Mouse (Mus musculus) neural tube, embryonic 13.5 days (tissue): ENCODE results near the gene Rbsn. TPM values are rescaled to one million over a fixed set of nuclear protein-coding genes. Genes with fewer than 3 reads are reported as not detected.
A peak's percentile ranks its signal among the peaks of the same experiment; 100 is the strongest.

Experiments
- ATAC-seq: fragments of 200-750 bp; cut with Nextera tagmentation; 2 replicates; pipeline ENCODE4 v1.8.0; 2017; ENCODE audit warnings: low read depth, mild to moderate bottlenecking, moderate TSS enrichment, moderate library complexity
- H3K27ac ChIP-seq: fragments of 300-500 bp; sonication (generic); replicated peaks from 2 replicates; pipeline ENCODE4 v1.5.1; 2015; ENCODE audit warnings: moderate library complexity, mild to moderate bottlenecking, inconsistent platforms
- H3K27me3 ChIP-seq: fragments of 300-500 bp; sonication (generic); 2 replicates; pipeline ENCODE4 v1.6.1; 2015; ENCODE audit warnings: mild to moderate bottlenecking, inconsistent platforms
- H3K36me3 ChIP-seq: fragments of 300-500 bp; sonication (generic); 2 replicates; pipeline ENCODE4 v1.6.1; 2015; ENCODE audit warnings: mild to moderate bottlenecking, inconsistent platforms
- H3K4me1 ChIP-seq: fragments of 300-500 bp; sonication (generic); replicated peaks from 2 replicates; pipeline ENCODE4 v1.6.1; 2015; ENCODE audit warnings: inconsistent platforms
- H3K4me2 ChIP-seq: fragments of 300-500 bp; sonication (generic); 2 replicates; pipeline ENCODE4 v1.6.1; 2015; ENCODE audit warnings: inconsistent platforms, mild to moderate bottlenecking, moderate library complexity
- H3K4me3 ChIP-seq: fragments of 300-500 bp; sonication (generic); 2 replicates; pipeline ENCODE4 v1.5.1; 2015; ENCODE audit warnings: mild to moderate bottlenecking, inconsistent platforms
- H3K9ac ChIP-seq: fragments of 300-500 bp; sonication (generic); 2 replicates; pipeline ENCODE4 v1.6.1; 2015; ENCODE audit warnings: moderate library complexity, mild to moderate bottlenecking, inconsistent platforms
- H3K9me3 ChIP-seq: fragments of 300-500 bp; sonication (generic); 2 replicates; pipeline ENCODE4 v1.6.1; 2016; ENCODE audit warnings: inconsistent platforms
- WGBS: fragments of 180-500 bp; shearing (Covaris S2); methylation state at CpG from one replicate; pipeline ENCODE4 v1.1.7; 2015; 5-methylcytosine and 5-hydroxymethylcytosine counted together
- polyA plus RNA-seq: library from polyadenylated mRNA; unstranded; fragments of >200 nt; fragmentation: Nextera tagmentation; extraction: Ambion mirVana; gene quantifications from 2 replicates; pipeline ENCODE4 v1.2.1, GENCODE M21; 2015

The Rbsn gene
- polyA plus RNA-seq, result 29.1 and 39.0 TPM in 2 replicates

- no peaks in the 10 kb centered on the region for H3K9me3 ChIP-seq
Observed at GRCm38 (mm10) chr6:92214773-92215449, at the start of gene Rbsn. Gene Rbsn (minus strand): TSS chr6:92214925.

GRCm38 (mm10) chr6:92261162-92261843, 46.6 kb upstream of the Rbsn start:
- no peak overlapping the region for H3K27ac ChIP-seq
- no peaks in the 10 kb centered on the region for H3K4me1 ChIP-seq
- no peak for ATAC-seq
- H3K9me3 ChIP-seq, result no peaks in the 10 kb centered on the region
- H3K36me3 ChIP-seq, result no peaks in the 10 kb centered on the region
- H3K4me2 ChIP-seq, result no peak overlapping the region
- H3K27me3 ChIP-seq, result no peaks in the 10 kb centered on the region
- H3K4me3 ChIP-seq, result no peak overlapping the region
- WGBS, result 83% methylated on average over 4 of the region's 4 CpGs
- H3K9ac ChIP-seq, result no peak overlapping the region

More at GRCm38 (mm10) chr6:92214773-92215449, at the start of gene Rbsn:
- peaks cover 14% of the 10 kb centered on the region for H3K36me3 ChIP-seq
- peaks cover 25% of the 10 kb centered on the region for H3K4me1 ChIP-seq
- peak within 1 kb of the TSS; percentile 90 for H3K4me3 ChIP-seq
- no peaks in the 10 kb centered on the region for H3K27me3 ChIP-seq
- peak within 1 kb of the TSS; percentile 98 for H3K4me2 ChIP-seq
- peak; percentile 95 for ATAC-seq
- peak within 1 kb of the TSS; percentile 93 for H3K27ac ChIP-seq
- WGBS, result 10% methylated on average over 35 of the region's 35 CpGs
- H3K9ac ChIP-seq, result peak within 1 kb of the TSS; percentile 89

- Histone ChIP-seq H3K9ac (no peak overlapping the region), H3K27ac (no peak overlapping the region), H3K36me3 (no peaks in the 10 kb centered on the region), H3K4me2 (no peak overlapping the region), H3K4me3 (no peak overlapping the region), H3K9me3 (peaks cover 3% of the 10 kb centered on the region; the same call in 1 of the 2 replicates), H3K27me3 (no peaks in the 10 kb centered on the region), H3K4me1 (no peaks in the 10 kb centered on the region)
- no peak for ATAC-seq
Observed at GRCm38 (mm10) chr6:92255346-92255745, 40.6 kb upstream of the Rbsn start.

DNA sequence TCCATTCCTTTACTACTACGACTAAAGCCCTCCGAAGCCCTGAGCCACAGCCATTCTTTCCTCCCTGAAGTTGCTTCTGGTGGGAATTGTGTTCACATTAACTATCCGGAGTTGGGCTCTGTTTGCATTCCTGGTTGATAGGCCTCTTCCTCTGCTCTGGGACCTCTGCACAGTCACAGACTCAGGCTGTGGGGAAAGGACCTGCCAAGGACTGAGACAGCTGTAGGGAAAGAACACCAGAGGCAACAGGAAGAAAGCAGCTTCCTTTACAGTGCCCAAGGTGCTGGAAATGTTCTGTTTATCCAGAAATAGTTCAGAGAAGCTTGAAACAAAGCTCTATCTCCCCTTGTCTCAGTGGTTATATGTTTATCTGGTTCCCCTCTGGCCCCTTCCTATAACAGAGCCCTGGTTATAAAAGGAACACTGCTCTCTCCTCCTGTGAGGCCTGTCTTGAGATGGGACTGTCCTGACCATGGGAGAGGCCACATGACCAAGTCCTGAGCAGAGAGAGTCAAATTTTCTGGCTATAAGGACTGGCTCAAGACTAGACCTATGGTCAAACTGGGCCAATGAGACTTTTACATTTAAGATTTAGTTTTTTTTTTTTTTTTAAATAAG, 38.6 kb upstream of the Rbsn start:
- Histone ChIP-seq H3K4me3 (no peak overlapping the region), H3K36me3 (no peaks in the 10 kb centered on the region), H3K4me1 (no peaks in the 10 kb centered on the region), H3K9me3 (peaks cover 3% of the 10 kb centered on the region; the same call in 1 of the 2 replicates), H3K27me3 (no peaks in the 10 kb centered on the region), H3K4me2 (no peak overlapping the region), H3K27ac (no peak overlapping the region), H3K9ac (no peak overlapping the region)
- no peak for ATAC-seq
- 76% methylated on average over 3 of the region's 3 CpGs for WGBS

DNA sequence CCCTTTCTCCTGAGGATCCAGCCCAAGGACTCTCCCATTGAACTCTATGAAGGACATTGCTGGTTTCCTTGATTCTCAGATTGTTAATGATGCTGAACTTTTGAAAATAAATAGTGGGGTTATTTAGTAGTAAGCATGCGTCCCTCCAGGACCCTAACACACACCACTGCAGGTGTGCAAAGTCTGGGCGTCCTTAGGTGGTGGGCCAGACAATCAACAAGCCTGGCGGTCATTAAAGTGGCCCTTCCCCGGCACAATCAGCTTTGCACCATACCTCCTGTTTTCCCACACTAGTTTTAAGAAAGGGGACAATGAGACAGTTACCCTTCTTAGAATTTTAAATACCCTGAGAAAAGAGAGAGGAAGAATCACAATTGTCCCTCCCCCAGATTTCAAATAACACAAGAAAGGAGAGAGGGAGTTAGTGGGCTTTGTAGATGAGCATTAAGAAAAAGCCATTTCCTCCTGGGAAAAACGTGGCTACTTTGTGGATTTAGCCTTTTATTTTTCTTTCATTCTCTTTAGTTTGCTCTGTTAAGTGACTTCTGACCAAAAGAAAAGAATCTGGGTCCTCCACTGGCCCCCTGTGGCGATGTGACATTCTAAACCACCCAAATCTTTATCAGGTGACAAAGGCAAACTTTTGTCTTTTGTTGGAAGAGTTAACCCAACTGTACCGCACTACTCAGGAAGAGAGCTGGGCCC, 32.6 kb upstream of the Rbsn start:
- no peak overlapping the region for H3K4me3 ChIP-seq
- no peak for ATAC-seq

GRCm38 (mm10) chr6:92246335-92246734, 31.6 kb upstream of the Rbsn start:
- ATAC-seq, result no peak

More for the DNA sequence above, 32.6 kb upstream of the Rbsn start:
- H3K9ac ChIP-seq, result no peak overlapping the region
- H3K27me3 ChIP-seq, result peaks cover 36% of the 10 kb centered on the region
- no peaks in the 10 kb centered on the region for H3K9me3 ChIP-seq
- no peak overlapping the region for H3K4me2 ChIP-seq
- H3K4me1 ChIP-seq, result peaks cover 8% of the 10 kb centered on the region; the same call in 1 of the 2 replicates
- 15% methylated on average over 7 of the region's 7 CpGs for WGBS
- no peaks in the 10 kb centered on the region for H3K36me3 ChIP-seq
- no peak overlapping the region for H3K27ac ChIP-seq

GRCm38 (mm10) chr6:92244591-92244990, 29.9 kb upstream of the Rbsn start, which contains the start of gene Trh:
Gene Trh (minus strand): TSS chr6:92244650.
- H3K4me2 ChIP-seq, result peak within 1 kb of the TSS; percentile 62
- no peak within 1 kb of the TSS for H3K27ac ChIP-seq
- H3K4me3 ChIP-seq, result peak within 1 kb of the TSS; percentile 38
- H3K9me3 ChIP-seq, result no peaks in the 10 kb centered on the region
- peak within 1 kb of the TSS; percentile 67 for H3K9ac ChIP-seq
- H3K36me3 ChIP-seq, result no peaks in the 10 kb centered on the region
- H3K27me3 ChIP-seq, result peaks cover 39% of the 10 kb centered on the region
- 1% methylated on average over 31 of the region's 31 CpGs for WGBS
- no peak for ATAC-seq
- H3K4me1 ChIP-seq, result peaks cover 8% of the 10 kb centered on the region; the same call in 1 of the 2 replicates

More at GRCm38 (mm10) chr6:92246335-92246734, 31.6 kb upstream of the Rbsn start:
- Histone ChIP-seq H3K4me1 (peaks cover 8% of the 10 kb centered on the region; the same call in 1 of the 2 replicates), H3K36me3 (no peaks in the 10 kb centered on the region), H3K27ac (no peak overlapping the region), H3K9ac (no peak overlapping the region), H3K4me2 (no peak overlapping the region), H3K27me3 (peaks cover 39% of the 10 kb centered on the region), H3K4me3 (no peak overlapping the region), H3K9me3 (no peaks in the 10 kb centered on the region)
- WGBS, result 10% methylated on average over 3 of the region's 3 CpGs

- no peak overlapping the region for H3K4me3 ChIP-seq
- H3K27ac ChIP-seq, result no peak overlapping the region
- ATAC-seq, result peak; percentile 91
- peaks cover 8% of the 10 kb centered on the region; the same call in 1 of the 2 replicates for H3K4me1 ChIP-seq
- H3K9ac ChIP-seq, result no peak overlapping the region
- no peaks in the 10 kb centered on the region for H3K9me3 ChIP-seq
- H3K27me3 ChIP-seq, result peaks cover 39% of the 10 kb centered on the region
- 81% methylated on average over 3 of the region's 3 CpGs for WGBS
- H3K4me2 ChIP-seq, result no peak overlapping the region
- H3K36me3 ChIP-seq, result no peaks in the 10 kb centered on the region
Observed at GRCm38 (mm10) chr6:92241178-92241906, 26.6 kb upstream of the Rbsn start.

- Histone ChIP-seq H3K36me3 (no peaks in the 10 kb centered on the region), H3K4me3 (no peak overlapping the region), H3K27me3 (no peaks in the 10 kb centered on the region), H3K9ac (no peak overlapping the region), H3K4me1 (no peaks in the 10 kb centered on the region), H3K27ac (no peak overlapping the region), H3K9me3 (no peaks in the 10 kb centered on the region), H3K4me2 (no peak overlapping the region)
- 73% methylated on average over 12 of the region's 12 CpGs for WGBS
- ATAC-seq, result no peak
Observed at GRCm38 (mm10) chr6:92235036-92235435, 20.3 kb upstream of the Rbsn start.

DNA sequence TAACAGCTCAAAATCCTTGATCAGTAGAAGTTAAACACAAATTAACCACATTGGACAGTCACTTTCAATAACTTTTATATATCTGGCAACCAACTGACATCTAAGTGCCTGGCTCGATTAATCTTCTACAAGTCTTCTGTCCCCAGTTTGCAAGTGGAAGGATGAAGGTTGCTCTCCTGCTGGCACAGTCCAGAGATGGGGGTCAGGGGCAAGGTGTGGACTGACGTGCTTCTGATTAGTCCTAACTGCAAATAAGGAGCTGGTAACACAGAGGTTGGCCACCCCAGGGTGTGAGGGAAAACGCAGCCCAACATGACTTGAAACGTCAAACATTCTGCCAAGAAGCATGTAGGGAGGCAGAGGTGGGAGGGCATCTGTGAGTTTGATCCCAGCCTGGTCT, 17.0 kb upstream of the Rbsn start:
- H3K27ac ChIP-seq, result no peak overlapping the region
- no peaks in the 10 kb centered on the region for H3K27me3 ChIP-seq
- H3K9ac ChIP-seq, result no peak overlapping the region
- no peak overlapping the region for H3K4me2 ChIP-seq
- no peaks in the 10 kb centered on the region for H3K9me3 ChIP-seq
- no peak overlapping the region for H3K4me3 ChIP-seq
- no peak for ATAC-seq
- H3K4me1 ChIP-seq, result no peaks in the 10 kb centered on the region
- no peaks in the 10 kb centered on the region for H3K36me3 ChIP-seq
- WGBS, result 78% methylated on average over 4 of the region's 4 CpGs

- Histone ChIP-seq H3K4me3 (no peak overlapping the region), H3K27me3 (no peaks in the 10 kb centered on the region), H3K36me3 (no peaks in the 10 kb centered on the region), H3K4me2 (no peak overlapping the region), H3K27ac (no peak overlapping the region), H3K9me3 (no peaks in the 10 kb centered on the region), H3K9ac (no peak overlapping the region), H3K4me1 (no peaks in the 10 kb centered on the region)
- no peak for ATAC-seq
- 69% methylated on average over 1 of the region's 1 CpGs for WGBS
Observed at GRCm38 (mm10) chr6:92231356-92231755, 16.6 kb upstream of the Rbsn start.
